Mouse (Mus musculus): ENCODE measurements around the gene Pabpn1l. TPM values are rescaled to one million over a fixed set of nuclear protein-coding genes. Genes with fewer than 3 reads are reported as not detected.
A peak's percentile ranks its signal among the peaks of the same experiment; 100 is the strongest.

Pabpn1l gene
- polyA plus RNA-seq, 1 experiment from 2014 or later, result not detected

DNA sequence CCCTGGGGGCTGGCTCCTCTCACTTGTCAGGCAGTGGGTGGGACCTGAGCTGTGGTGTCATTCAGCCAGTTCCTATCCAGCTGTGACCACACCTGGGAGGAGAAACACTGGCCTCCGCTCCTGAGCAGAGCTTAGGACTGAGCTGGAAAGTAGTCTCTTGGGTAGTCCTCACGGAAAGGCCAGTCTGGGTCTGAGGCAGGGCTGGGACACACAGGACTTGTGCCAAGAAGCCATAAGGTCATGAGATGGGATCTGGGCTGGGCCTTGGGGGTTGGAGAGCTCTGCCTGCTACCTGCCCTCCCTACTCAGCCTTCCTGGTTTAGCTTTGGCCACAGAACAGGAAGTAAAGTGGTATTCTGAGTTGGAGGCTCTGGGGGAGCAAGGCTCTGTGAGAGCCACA, 4.4 kb upstream of the Pabpn1l start:
- Histone ChIP-seq H3K9ac (ENCODE audit: low read depth, low read length) (no peak overlapping the region), H3K27me3 (replicated peaks; ENCODE audit: control insufficient read depth, insufficient read depth, low read length) (no peaks in the 10 kb centered on the region), H3K4me3 (ENCODE audit: low read length) (no peak overlapping the region), H3K27ac (ENCODE audit: low read depth, low read length) (no peak overlapping the region), H3K9me3 (ENCODE audit: control insufficient read depth, low read length) (no peaks in the 10 kb centered on the region), H3K36me3 (ENCODE audit: control insufficient read depth, insufficient read depth, low read length) (no peaks in the 10 kb centered on the region), H3K4me2 (ENCODE audit: low read length) (no peak overlapping the region), H3K4me1 (ENCODE audit: control insufficient read depth, insufficient read depth, low read depth, low read length) (peaks cover 2% of the 10 kb centered on the region; the same call in 1 of the 2 replicates)
- ATAC-seq, result no peak
- WGBS, result 66% methylated on average over 2 of the region's 2 CpGs

DNA sequence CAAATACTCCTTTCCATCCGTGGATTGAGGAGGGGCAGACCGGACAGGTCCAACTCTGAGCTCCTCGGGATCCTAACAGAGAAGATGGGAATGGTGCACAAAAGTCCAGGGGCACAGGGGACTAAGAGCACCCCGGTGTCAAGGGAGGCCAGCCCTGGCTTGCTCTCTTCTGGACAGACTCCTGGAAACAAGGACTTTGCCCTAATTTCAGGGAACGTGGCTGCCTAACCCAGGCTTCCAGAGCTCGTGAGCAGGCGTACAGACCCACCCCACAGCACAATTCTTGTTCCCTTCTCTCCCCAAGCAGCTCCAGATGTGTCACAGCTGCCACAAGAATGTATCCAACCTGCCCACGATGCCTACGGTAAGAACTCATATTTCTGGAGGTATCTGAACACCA, 3.3 kb upstream of the Pabpn1l start:
- WGBS, result 87% methylated on average over 9 of the region's 9 CpGs
- Histone ChIP-seq H3K27me3 (replicated peaks; ENCODE audit: control insufficient read depth, insufficient read depth, low read length) (no peaks in the 10 kb centered on the region), H3K4me1 (ENCODE audit: control insufficient read depth, insufficient read depth, low read depth, low read length) (peaks cover 2% of the 10 kb centered on the region; the same call in 1 of the 2 replicates), H3K36me3 (ENCODE audit: control insufficient read depth, insufficient read depth, low read length) (no peaks in the 10 kb centered on the region), H3K9me3 (ENCODE audit: control insufficient read depth, low read length) (no peaks in the 10 kb centered on the region), H3K4me3 (ENCODE audit: low read length) (no peak overlapping the region), H3K27ac (ENCODE audit: low read depth, low read length) (no peak overlapping the region), H3K9ac (ENCODE audit: low read depth, low read length) (no peak overlapping the region), H3K4me2 (ENCODE audit: low read length) (no peak overlapping the region)
- no peak for ATAC-seq

DNA sequence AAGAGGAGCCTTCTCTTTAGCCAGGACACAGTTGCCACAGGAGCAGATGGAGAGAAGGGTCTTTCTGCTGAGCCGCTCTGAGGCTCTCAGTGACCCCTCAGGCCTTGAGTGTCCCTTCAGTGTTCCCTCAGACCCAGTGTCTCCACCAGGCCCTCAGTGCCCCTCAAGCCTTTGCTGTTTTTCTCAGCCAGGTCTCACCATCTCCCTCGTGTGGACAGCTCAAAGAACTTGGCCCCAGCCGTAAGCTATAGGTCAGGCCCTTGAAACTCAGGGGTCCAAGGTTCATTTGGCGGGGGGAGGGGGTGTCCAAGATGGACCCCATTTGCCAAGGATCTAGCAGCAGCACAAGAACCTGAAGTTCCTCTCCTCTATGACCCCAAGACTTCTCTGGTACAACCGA, 2.1 kb upstream of the Pabpn1l start:
- H3K4me1 ChIP-seq (ENCODE audit: control insufficient read depth, insufficient read depth, low read depth, low read length), result no peaks in the 10 kb centered on the region
- no peak overlapping the region for H3K4me3 ChIP-seq (ENCODE audit: low read length)
- no peak overlapping the region for H3K4me2 ChIP-seq (ENCODE audit: low read length)
- 74% methylated on average over 5 of the region's 5 CpGs for WGBS
- no peak overlapping the region for H3K27ac ChIP-seq (ENCODE audit: low read depth, low read length)
- no peaks in the 10 kb centered on the region for H3K9me3 ChIP-seq (ENCODE audit: control insufficient read depth, low read length)
- no peaks in the 10 kb centered on the region for H3K36me3 ChIP-seq (ENCODE audit: control insufficient read depth, insufficient read depth, low read length)
- no peak overlapping the region for H3K9ac ChIP-seq (ENCODE audit: low read depth, low read length)
- no peaks in the 10 kb centered on the region for H3K27me3 ChIP-seq (replicated peaks; ENCODE audit: control insufficient read depth, insufficient read depth, low read length)
- ATAC-seq, result no peak

DNA sequence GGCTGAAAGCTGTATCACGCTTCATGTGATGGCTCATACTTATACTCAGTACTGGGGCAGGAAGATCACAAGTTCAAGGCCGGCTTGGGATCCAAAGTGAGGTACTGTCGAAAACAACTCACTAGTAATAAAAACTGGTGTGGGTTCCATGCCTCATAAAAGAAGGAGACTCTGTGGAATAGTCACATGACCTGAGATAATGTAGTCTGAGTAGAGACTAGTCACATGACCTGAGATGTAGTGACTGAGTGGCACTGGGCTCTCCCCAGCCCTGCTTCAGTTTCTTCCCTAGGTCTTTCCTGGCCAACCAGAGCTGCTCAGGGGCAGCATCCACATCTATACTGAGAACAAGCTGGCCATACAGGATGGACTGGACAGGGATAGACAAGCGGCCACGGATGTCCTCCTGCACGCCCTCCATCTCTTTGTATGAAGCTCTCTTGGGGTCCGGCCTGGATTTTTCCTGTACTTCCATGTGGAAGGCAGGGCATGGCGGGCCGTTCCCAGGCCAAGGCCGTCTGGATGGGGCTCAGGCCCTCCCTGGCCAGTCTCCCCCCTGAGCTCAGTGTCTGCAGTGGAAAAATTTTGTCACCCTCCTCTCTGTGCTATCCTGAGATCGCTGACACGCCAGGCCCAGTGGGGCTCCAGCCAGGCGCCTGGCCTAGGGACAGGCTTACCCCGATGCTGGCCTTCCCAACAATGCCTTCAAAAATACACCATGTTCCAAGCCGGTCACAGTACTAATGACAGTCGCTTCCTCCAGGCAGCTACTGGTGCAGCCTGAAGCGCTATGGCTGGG, 1.5 kb upstream of the Pabpn1l start:
- Histone ChIP-seq H3K9me3 (ENCODE audit: control insufficient read depth, low read length) (no peaks in the 10 kb centered on the region), H3K9ac (ENCODE audit: low read depth, low read length) (peak overlapping the region; percentile 8; the same call in 1 of the 2 replicates), H3K27ac (ENCODE audit: low read depth, low read length) (no peak overlapping the region), H3K27me3 (replicated peaks; ENCODE audit: control insufficient read depth, insufficient read depth, low read length) (no peaks in the 10 kb centered on the region), H3K4me2 (ENCODE audit: low read length) (no peak overlapping the region), H3K4me1 (ENCODE audit: control insufficient read depth, insufficient read depth, low read depth, low read length) (no peaks in the 10 kb centered on the region), H3K4me3 (ENCODE audit: low read length) (no peak overlapping the region), H3K36me3 (ENCODE audit: control insufficient read depth, insufficient read depth, low read length) (no peaks in the 10 kb centered on the region)
- no peak for ATAC-seq
- 90% methylated on average over 17 of the region's 17 CpGs for WGBS

DNA sequence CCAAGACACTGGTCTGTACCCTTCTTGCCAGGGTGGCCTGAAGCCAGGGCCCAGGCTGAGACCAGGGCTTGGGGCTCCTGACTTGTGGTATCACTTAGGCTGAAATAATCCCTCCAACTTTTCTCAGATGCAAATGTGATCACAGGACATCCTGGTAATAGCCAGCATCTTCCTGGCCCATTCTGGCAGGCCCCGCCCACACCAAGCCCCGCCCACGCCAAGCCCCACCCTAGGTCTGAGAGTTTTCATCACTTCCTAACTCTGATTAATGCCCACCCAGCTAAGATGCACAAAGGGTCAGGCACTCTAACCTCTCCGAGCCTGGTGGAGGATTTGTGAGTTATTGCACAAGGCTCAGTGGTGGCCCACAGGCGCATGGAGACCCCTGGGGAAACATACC, 2.1 kb downstream of the Pabpn1l start:
- Histone ChIP-seq H3K4me1 (ENCODE audit: control insufficient read depth, insufficient read depth, low read depth, low read length) (peaks cover 4% of the 10 kb centered on the region), H3K27me3 (replicated peaks; ENCODE audit: control insufficient read depth, insufficient read depth, low read length) (no peaks in the 10 kb centered on the region), H3K4me3 (ENCODE audit: low read length) (no peak overlapping the region), H3K4me2 (ENCODE audit: low read length) (no peak overlapping the region), H3K36me3 (ENCODE audit: control insufficient read depth, insufficient read depth, low read length) (0 out of 2 replicates have a peak, but pooled peaks cover under 1% of the 10 kb centered on the region), H3K9ac (ENCODE audit: low read depth, low read length) (no peak overlapping the region), H3K9me3 (ENCODE audit: control insufficient read depth, low read length) (no peaks in the 10 kb centered on the region), H3K27ac (ENCODE audit: low read depth, low read length) (no peak overlapping the region)
- WGBS, result 37% methylated on average over 5 of the region's 5 CpGs
- no peak for ATAC-seq

DNA sequence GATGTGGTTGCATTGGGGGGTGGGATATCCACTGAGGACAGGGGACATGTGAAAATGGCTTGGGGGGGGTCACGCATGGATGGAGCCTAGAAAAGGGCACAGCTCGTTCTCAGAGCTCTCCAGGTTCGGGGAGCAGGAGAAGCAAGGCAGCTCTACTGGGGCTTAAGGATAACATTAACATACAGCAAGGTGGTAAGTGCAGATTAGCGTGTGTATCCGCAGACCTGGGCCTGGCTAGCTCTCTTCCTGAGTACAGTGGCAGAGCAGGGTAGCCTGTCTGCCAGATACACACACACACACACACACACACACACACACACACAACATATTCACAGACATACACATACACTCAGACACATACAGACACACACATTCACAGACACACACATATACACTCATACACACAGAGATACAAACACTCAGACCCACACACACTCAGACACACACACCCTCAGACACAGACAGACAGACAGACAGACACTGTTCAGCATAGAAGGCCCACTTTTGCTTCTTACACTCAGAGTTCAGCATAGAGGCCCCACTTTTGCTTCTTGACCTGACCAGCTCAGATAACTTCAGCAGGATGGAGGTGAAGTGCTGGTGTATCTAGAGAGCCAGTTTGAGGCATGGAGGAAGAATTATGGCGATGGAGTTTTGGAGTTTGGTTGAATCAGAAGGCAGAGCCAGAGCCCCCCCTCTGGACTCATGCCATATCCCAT, 3.7 kb downstream of the Pabpn1l start:
- Histone ChIP-seq H3K9ac (ENCODE audit: low read depth, low read length) (no peak overlapping the region), H3K27ac (ENCODE audit: low read depth, low read length) (no peak overlapping the region), H3K4me1 (ENCODE audit: control insufficient read depth, insufficient read depth, low read depth, low read length) (peaks cover 4% of the 10 kb centered on the region), H3K4me3 (ENCODE audit: low read length) (no peak overlapping the region), H3K36me3 (ENCODE audit: control insufficient read depth, insufficient read depth, low read length) (0 out of 2 replicates have a peak, but pooled peaks cover 2% of the 10 kb centered on the region), H3K9me3 (ENCODE audit: control insufficient read depth, low read length) (no peaks in the 10 kb centered on the region), H3K4me2 (ENCODE audit: low read length) (no peak overlapping the region), H3K27me3 (replicated peaks; ENCODE audit: control insufficient read depth, insufficient read depth, low read length) (no peaks in the 10 kb centered on the region)
- 65% methylated on average over 6 of the region's 6 CpGs for WGBS
- ATAC-seq, result no peak

DNA sequence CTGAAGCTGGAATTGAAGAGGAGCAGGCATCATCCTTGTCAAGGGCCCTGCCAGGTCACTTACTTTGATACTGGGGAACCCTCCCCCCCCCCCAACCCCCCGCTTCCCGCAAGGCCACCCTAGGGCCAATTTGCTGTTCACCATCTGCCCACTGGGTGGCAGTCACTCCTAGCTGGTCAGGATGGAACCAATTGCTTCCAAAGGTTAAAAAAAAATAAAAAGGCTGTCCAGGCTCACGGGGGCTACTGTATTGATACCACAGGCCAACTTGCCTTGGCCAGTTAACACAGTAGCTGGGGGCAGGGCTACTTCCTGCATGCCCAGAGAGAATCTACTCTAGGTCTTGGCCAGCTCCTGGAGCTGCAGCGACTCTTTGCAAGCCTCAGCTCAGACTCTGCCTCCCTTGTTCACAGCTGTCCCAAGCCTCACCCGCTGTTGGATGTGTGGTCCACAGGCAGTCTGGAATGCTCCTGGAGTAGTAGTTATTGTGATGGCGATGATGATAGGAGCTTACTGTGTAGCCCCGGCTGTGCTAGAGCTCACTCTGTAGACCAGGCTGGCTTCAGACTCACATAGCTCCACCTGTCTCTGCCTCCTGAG, 4.5 kb downstream of the Pabpn1l start:
- Histone ChIP-seq H3K27ac (ENCODE audit: low read depth, low read length) (no peak overlapping the region), H3K9ac (ENCODE audit: low read depth, low read length) (peak overlapping the region; percentile 35), H3K4me2 (ENCODE audit: low read length) (no peak overlapping the region), H3K27me3 (replicated peaks; ENCODE audit: control insufficient read depth, insufficient read depth, low read length) (no peaks in the 10 kb centered on the region), H3K4me1 (ENCODE audit: control insufficient read depth, insufficient read depth, low read depth, low read length) (peaks cover 4% of the 10 kb centered on the region), H3K36me3 (ENCODE audit: control insufficient read depth, insufficient read depth, low read length) (0 out of 2 replicates have a peak, but pooled peaks cover 2% of the 10 kb centered on the region), H3K4me3 (ENCODE audit: low read length) (no peak overlapping the region), H3K9me3 (ENCODE audit: control insufficient read depth, low read length) (no peaks in the 10 kb centered on the region)
- WGBS, result 28% methylated on average over 6 of the region's 7 CpGs
- ATAC-seq, result peak; percentile 27

DNA sequence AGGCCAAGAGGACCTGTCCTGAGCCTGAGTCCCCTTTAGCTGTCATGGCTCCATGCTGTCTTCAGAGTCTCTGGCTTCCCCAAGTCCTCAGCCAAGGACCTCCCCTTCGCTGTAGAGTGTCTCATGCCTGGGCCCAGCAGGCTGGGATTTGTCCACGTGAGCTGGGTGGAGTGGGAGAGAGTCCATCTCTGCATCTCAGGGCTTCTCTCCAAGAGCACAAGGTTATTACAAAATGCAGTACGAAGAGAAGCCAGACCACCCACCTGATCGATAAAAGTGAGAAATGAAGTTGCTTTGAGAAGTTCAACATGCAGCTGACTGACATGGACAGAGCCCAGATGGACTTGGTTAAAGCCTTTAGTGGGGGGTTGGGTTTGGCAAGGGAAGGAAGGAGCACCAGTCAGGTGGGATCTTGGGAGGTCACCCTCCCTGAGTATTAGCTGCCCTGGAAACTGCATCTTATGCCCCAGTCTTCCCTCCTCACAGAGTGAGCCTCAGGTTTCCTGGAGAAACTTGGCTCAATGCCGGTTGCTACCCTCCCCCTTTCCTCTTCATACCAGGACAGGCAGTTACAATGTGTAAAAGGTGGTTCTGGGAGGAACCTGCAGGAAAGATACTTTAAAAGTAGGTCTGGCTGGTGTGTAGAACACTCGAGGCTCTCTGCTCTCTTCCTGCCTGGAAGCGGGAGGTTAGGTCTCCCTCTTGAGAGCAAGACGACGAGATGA, 6.2 kb downstream of the Pabpn1l start:
- H3K9me3 ChIP-seq (ENCODE audit: control insufficient read depth, low read length), result no peaks in the 10 kb centered on the region
- peaks cover 12% of the 10 kb centered on the region for H3K4me1 ChIP-seq (ENCODE audit: control insufficient read depth, insufficient read depth, low read depth, low read length)
- no peak overlapping the region for H3K9ac ChIP-seq (ENCODE audit: low read depth, low read length)
- no peak overlapping the region for H3K4me3 ChIP-seq (ENCODE audit: low read length)
- 0 out of 2 replicates have a peak, but pooled peaks cover 2% of the 10 kb centered on the region for H3K36me3 ChIP-seq (ENCODE audit: control insufficient read depth, insufficient read depth, low read length)
- ATAC-seq, result no peak
- no peak overlapping the region for H3K27ac ChIP-seq (ENCODE audit: low read depth, low read length)
- no peak overlapping the region for H3K4me2 ChIP-seq (ENCODE audit: low read length)
- 74% methylated on average over 9 of the region's 9 CpGs for WGBS
- H3K27me3 ChIP-seq (replicated peaks; ENCODE audit: control insufficient read depth, insufficient read depth, low read length), result no peaks in the 10 kb centered on the region

Data from hindbrain, embryonic 16.5 days (tissue).